Mouse (Mus musculus) neutrophil, adult 83 days (primary cell): ENCODE results near the gene 4930524B15Rik. TPM values are rescaled to one million over a fixed set of nuclear protein-coding genes. Genes with fewer than 3 reads are reported as not detected.

Source experiments
- total RNA-seq, 2 experiments: library from RNA; stranded (reverse); gene quantifications; one replicate each; pipeline ENCODE4 v1.2.4; 2023

4930524B15Rik gene
- not detected for total RNA-seq

GRCm38 (mm10) chr11:31965256-31966134, at the start of gene 4930524B15Rik:
Gene 4930524B15Rik, plus strand, starts transcription at chr11:31965592.

GRCm38 (mm10) chr11:32000281-32000680, 34.9 kb downstream of the 4930524B15Rik start, which contains the start of gene Nsg2:
Gene Nsg2, plus strand, starts transcription at chr11:32000463.

Other genes with a start within 250 kb of the 4930524B15Rik start
- gene Cpeb4, start 93.4 kb upstream of the 4930524B15Rik start, total RNA-seq, result 10 to 100 TPM; 59.8 to 61.4 TPM
- not detected for gene Nsg2, start 34.9 kb downstream of the 4930524B15Rik start, total RNA-seq
- gene Il9r, start 234.7 kb downstream of the 4930524B15Rik start, total RNA-seq, result under 1 TPM; 0.09 to 0.18 TPM
- 10 to 100 TPM; 12.7 to 13.7 TPM for gene Snrnp25, start 239.8 kb downstream of the 4930524B15Rik start, total RNA-seq